Comparison of ENCODE assay signal across 24 mouse cellular contexts in genomic region chr6:104339134-104339848, GRCm38 (mm10).
A peak's percentile ranks its signal among the peaks of the same experiment; 100 is the strongest.
DNase-seq lines count a peak whose midpoint lies in the region; ATAC-seq and TF ChIP-seq lines count a peak whose summit lies in the region.
"Had no signal": no experiment of that assay in that cellular context is flagged by ENCODE, and none has a peak within 500 bp of the region (broad histone marks: within the 10 kb centered on the region; RNA-seq: fewer than 3 reads in every experiment).

No protein-coding gene starts in this region.

- no peaks in the 10 kb centered on the region for H3K4me1 ChIP-seq in hindbrain, embryonic 15.5 days (replicated peaks)
- H3K4me1 ChIP-seq in hindbrain, embryonic 13.5 days (replicated peaks) = no peaks in the 10 kb centered on the region
- H3K4me1 ChIP-seq in lung, embryonic 14.5 days (ENCODE audit: insufficient read depth) = no peaks in the 10 kb centered on the region
- H3K4me1 ChIP-seq: heart, embryonic 12.5 days; neural tube, embryonic 13.5 days had no signal

- no peak for TF ChIP-seq CTCF in lung, embryonic 14.5 days (IDR thresholded peaks at IDR 0.05; ENCODE audit: low read depth)

- H3K27me3 ChIP-seq in hindbrain, embryonic 15.5 days = no peaks in the 10 kb centered on the region
- no peaks in the 10 kb centered on the region for H3K27me3 ChIP-seq in hindbrain, embryonic 13.5 days
- no peaks in the 10 kb centered on the region for H3K27me3 ChIP-seq in lung, embryonic 14.5 days (ENCODE audit: insufficient read depth, low read length)
- H3K27me3 ChIP-seq: heart, embryonic 12.5 days; neural tube, embryonic 13.5 days had no signal

- H3K9ac ChIP-seq in hindbrain, embryonic 15.5 days = no peak overlapping the region
- H3K9ac ChIP-seq in hindbrain, embryonic 13.5 days = no peak overlapping the region
- no peak overlapping the region for H3K9ac ChIP-seq in lung, embryonic 14.5 days
- H3K9ac ChIP-seq: heart, embryonic 12.5 days; liver, embryonic 14.5 days; neural tube, embryonic 13.5 days had no signal

- H3K4me3 ChIP-seq in hindbrain, embryonic 15.5 days = no peak overlapping the region
- H3K4me3 ChIP-seq in hindbrain, embryonic 13.5 days = no peak overlapping the region
- no peak overlapping the region for H3K4me3 ChIP-seq in lung, embryonic 14.5 days (ENCODE audit: low read depth, low read length)
- H3K4me3 ChIP-seq: erythroblast, embryonic 14.5 days; gastrocnemius, adult 2 months; heart, adult 2 months; heart, embryonic 12.5 days; neural tube, embryonic 13.5 days had no signal

- peak; percentile 80 for ATAC-seq in cerebellum, adult (ENCODE audit: insufficient number of reproducible peaks, low FRiP score, low TSS enrichment)
- ATAC-seq in hindbrain, embryonic 15.5 days (ENCODE audit: low FRiP score, low read depth) = 0 out of 2 replicates have a peak, but pooled peaks have one; percentile 23
- no peak for ATAC-seq in hindbrain, embryonic 13.5 days (ENCODE audit: low FRiP score)
- ATAC-seq in lung, embryonic 14.5 days (ENCODE audit: insufficient read depth) = peak; percentile 77; the same call in 1 of the 2 replicates
- ATAC-seq: forebrain, embryonic 16.5 days had no signal

- no peaks in the 10 kb centered on the region for H3K9me3 ChIP-seq in hindbrain, embryonic 15.5 days
- no peaks in the 10 kb centered on the region for H3K9me3 ChIP-seq in hindbrain, embryonic 13.5 days
- 0 out of 2 replicates have a peak, but pooled peaks cover 2% of the 10 kb centered on the region for H3K9me3 ChIP-seq in lung, embryonic 14.5 days (ENCODE audit: low read depth, low read length)
- H3K9me3 ChIP-seq: G1E; heart, embryonic 12.5 days; neural tube, embryonic 13.5 days had no signal

- H3K4me2 ChIP-seq in hindbrain, embryonic 15.5 days = peak overlapping the region; percentile 9; the same call in 1 of the 2 replicates
- no peak overlapping the region for H3K4me2 ChIP-seq in hindbrain, embryonic 13.5 days
- no peak overlapping the region for H3K4me2 ChIP-seq in lung, embryonic 14.5 days
- H3K4me2 ChIP-seq: heart, embryonic 12.5 days; midbrain, embryonic 11.5 days; neural tube, embryonic 13.5 days had no signal

- no peak for DNase-seq in cerebellum, adult 11-12 months
- peak; percentile 63 for DNase-seq in lung, embryonic 14.5 days
- DNase-seq in lung, postnatal 4 days = no peak
- peak; percentile 45 for DNase-seq in brain, adult 2 months (ENCODE audit: low read depth, low spot score)
- DNase-seq in urinary bladder, adult 18-20 months (ENCODE audit: low spot score in 2 of 2) = no peak
- DNase-seq: adrenal gland, adult 8-10 months; cerebellum, postnatal 10 days; gastrocnemius, adult 2 months; heart, adult 2 months; heart, postnatal 4 days; kidney, adult 9 months; kidney, postnatal 25 days; liver; thymus, postnatal 4 days had no signal

- WGBS in hindbrain, embryonic 15.5 days = 68% methylated on average over 8 of the region's 8 CpGs
- 75% methylated on average over 8 of the region's 8 CpGs for WGBS in hindbrain, embryonic 13.5 days
- WGBS in lung, embryonic 14.5 days = 30% methylated on average over 8 of the region's 8 CpGs

- no peak overlapping the region for H3K27ac ChIP-seq in hindbrain, embryonic 15.5 days (replicated peaks)
- H3K27ac ChIP-seq in hindbrain, embryonic 13.5 days = no peak overlapping the region
- no peak overlapping the region for H3K27ac ChIP-seq in lung, embryonic 14.5 days (ENCODE audit: low read depth)
- H3K27ac ChIP-seq: gastrocnemius, adult 2 months; heart, adult 2 months; liver, embryonic 14.5 days; neural tube, embryonic 13.5 days had no signal

- no peaks in the 10 kb centered on the region for H3K36me3 ChIP-seq in hindbrain, embryonic 15.5 days
- no peaks in the 10 kb centered on the region for H3K36me3 ChIP-seq in hindbrain, embryonic 13.5 days
- no peaks in the 10 kb centered on the region for H3K36me3 ChIP-seq in lung, embryonic 14.5 days (ENCODE audit: insufficient read depth)
- H3K36me3 ChIP-seq: G1E; heart, embryonic 12.5 days; neural tube, embryonic 13.5 days had no signal

Comparison
In these comparisons a context has a peak if more than half of its experiments do, and no peak if none do; other contexts are left out.
1. DNase-seq: peak in lung, embryonic 14.5 days (single experiment) and brain, adult 2 months (single experiment); none in cerebellum, adult 11-12 months (single experiment), lung, postnatal 4 days (0 of 2) and urinary bladder, adult 18-20 months (0 of 2).